Mouse (Mus musculus): Measurements from ENCODE around the gene Cr1l. TPM values are rescaled to one million over a fixed set of nuclear protein-coding genes. Genes with fewer than 3 reads are reported as not detected.

Gene Cr1l
- polyA plus RNA-seq, 1 experiment from 2014 or later = 57.1 TPM

DNA sequence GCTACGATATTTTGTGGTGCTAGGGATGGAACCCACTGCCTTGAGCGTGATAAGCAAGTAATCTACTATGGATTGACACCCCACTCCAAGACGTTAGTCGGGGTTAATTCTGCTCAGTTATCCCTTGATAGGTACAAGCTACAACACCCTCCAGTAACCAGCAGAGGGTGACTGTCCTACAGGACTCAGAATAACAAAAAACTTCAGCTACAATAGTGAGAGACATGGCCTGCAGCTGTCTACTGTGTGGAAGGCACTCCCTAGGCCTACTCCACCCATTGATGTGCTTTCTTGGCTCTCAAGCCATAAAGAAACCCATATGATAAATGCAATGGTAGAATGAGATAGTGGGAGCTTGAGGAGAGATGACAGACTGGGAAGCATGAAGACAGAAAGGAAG lies 17.8 kb downstream of the Cr1l start:
- no peak for ATAC-seq (replicated peaks; ENCODE audit: insufficient number of reproducible peaks, low FRiP score, low TSS enrichment)
- Histone ChIP-seq H3K4me1 (ENCODE audit: control insufficient read depth, insufficient read depth, low read length) (no peaks in the 10 kb centered on the region), H3K36me3 (ENCODE audit: control insufficient read depth, insufficient read depth, low read length) (peaks cover 12% of the 10 kb centered on the region), H3K4me2 (no peak overlapping the region), H3K9ac (ENCODE audit: low read depth, low read length) (no peak overlapping the region), H3K4me3 (ENCODE audit: low read depth, low read length) (no peak overlapping the region), H3K9me3 (replicated peaks; ENCODE audit: control insufficient read depth, low read length) (no peaks in the 10 kb centered on the region), H3K27ac (ENCODE audit: low read depth, low read length) (no peak overlapping the region), H3K27me3 (ENCODE audit: control insufficient read depth, insufficient read depth, low read length) (no peaks in the 10 kb centered on the region)
- 87% methylated on average over 4 of the region's 4 CpGs for WGBS (ENCODE audit: insufficient replicate concordance)

DNA sequence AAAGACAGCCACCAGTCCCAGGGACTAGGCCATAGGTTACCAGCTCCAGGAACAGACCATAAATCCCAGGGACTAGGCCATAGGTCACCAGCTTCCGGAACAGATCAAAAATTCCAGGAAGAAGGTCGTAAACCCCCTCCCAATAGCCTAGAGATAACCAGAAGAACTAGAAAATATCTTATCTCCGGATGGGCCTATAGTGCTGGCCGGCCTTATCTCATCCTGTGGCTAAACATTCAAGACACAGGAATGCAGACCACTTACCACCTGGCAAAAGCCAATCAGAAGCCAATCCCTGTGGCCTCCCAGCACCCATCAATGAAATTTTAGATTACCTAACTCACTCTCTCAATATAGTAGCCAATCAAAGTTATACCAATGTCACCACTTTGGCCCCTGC lies 30.7 kb downstream of the Cr1l start:
- WGBS (ENCODE audit: insufficient replicate concordance) = 13% methylated on average over 4 of the region's 4 CpGs
- peaks cover 8% of the 10 kb centered on the region for H3K36me3 ChIP-seq (ENCODE audit: control insufficient read depth, insufficient read depth, low read length)

DNA sequence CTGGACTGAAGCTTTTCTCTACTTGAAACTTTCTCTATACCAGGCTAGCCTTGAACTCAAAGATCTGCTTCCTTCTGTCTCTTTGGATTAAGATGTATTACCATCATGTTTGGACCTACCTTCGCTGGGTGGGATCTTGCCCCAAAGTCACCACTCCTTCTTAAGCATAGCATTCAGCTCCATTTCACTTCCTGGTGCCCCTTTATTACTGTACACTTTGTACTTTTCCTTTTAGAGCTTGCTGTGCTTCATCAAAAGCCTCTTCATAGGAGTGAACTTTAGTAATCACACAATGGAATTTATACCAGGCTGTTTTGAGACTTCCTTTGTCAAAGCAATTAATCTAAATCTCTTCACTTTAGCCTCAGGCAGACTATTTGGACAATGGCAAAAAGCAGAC lies 33.4 kb downstream of the Cr1l start:
- Histone ChIP-seq H3K9me3 (replicated peaks; ENCODE audit: control insufficient read depth, low read length) (no peaks in the 10 kb centered on the region), H3K27me3 (ENCODE audit: control insufficient read depth, insufficient read depth, low read length) (no peaks in the 10 kb centered on the region), H3K4me2 (no peak overlapping the region), H3K36me3 (ENCODE audit: control insufficient read depth, insufficient read depth, low read length) (peaks cover 5% of the 10 kb centered on the region; the same call in 1 of the 2 replicates), H3K4me3 (ENCODE audit: low read depth, low read length) (no peak overlapping the region), H3K4me1 (ENCODE audit: control insufficient read depth, insufficient read depth, low read length) (peaks cover 3% of the 10 kb centered on the region; the same call in 1 of the 2 replicates), H3K9ac (ENCODE audit: low read depth, low read length) (no peak overlapping the region), H3K27ac (ENCODE audit: low read depth, low read length) (no peak overlapping the region)
- 82% methylated on average over 1 of the region's 1 CpGs for WGBS (ENCODE audit: insufficient replicate concordance)
- ATAC-seq (replicated peaks; ENCODE audit: insufficient number of reproducible peaks, low FRiP score, low TSS enrichment) = no peak

More for the DNA sequence above, 30.7 kb downstream of the Cr1l start:
- no peaks in the 10 kb centered on the region for H3K9me3 ChIP-seq (replicated peaks; ENCODE audit: control insufficient read depth, low read length)
- no peak; the same call in 1 of the 2 replicates for ATAC-seq (replicated peaks; ENCODE audit: insufficient number of reproducible peaks, low FRiP score, low TSS enrichment)
- peaks cover 3% of the 10 kb centered on the region; the same call in 1 of the 2 replicates for H3K4me1 ChIP-seq (ENCODE audit: control insufficient read depth, insufficient read depth, low read length)
- no peaks in the 10 kb centered on the region for H3K27me3 ChIP-seq (ENCODE audit: control insufficient read depth, insufficient read depth, low read length)
- no peak overlapping the region for H3K4me3 ChIP-seq (ENCODE audit: low read depth, low read length)
- H3K4me2 ChIP-seq = no peak overlapping the region
- no peak overlapping the region for H3K27ac ChIP-seq (ENCODE audit: low read depth, low read length)
- no peak overlapping the region for H3K9ac ChIP-seq (ENCODE audit: low read depth, low read length)

DNA sequence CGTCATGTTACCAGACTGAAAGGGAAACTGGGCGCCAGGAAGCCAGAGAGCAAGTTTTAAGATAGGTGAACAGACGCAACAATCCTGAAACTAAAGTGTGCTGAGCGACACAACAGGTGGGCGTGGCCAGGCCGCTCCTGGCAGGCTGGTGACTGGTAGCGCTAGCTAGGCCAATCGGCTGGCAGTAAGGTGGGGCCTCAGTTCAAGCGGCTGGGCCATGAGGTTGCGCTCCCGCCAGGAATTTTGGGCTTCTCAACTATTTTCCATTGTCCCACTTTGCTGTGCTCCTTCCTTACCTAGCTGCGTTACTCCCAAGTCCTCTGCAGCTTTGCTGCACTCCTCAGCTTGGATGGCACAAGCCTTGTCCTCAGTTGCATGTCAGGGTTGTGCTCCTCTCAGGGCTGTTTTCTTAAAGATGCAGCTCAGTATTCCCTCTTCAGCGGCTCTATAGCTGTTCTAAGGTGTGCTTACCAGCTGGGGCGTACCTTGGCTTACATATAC lies 39.1 kb downstream of the Cr1l start, which contains the start of gene Cd46:
Cd46 (minus strand) TSS at position 30 of the 501 bp plus-strand sequence.
- peaks cover 6% of the 10 kb centered on the region; the same call in 1 of the 2 replicates for H3K4me1 ChIP-seq (ENCODE audit: control insufficient read depth, insufficient read depth, low read length)
- 3% methylated on average over 14 of the region's 14 CpGs for WGBS (ENCODE audit: insufficient replicate concordance)
- peak within 1 kb of the TSS; percentile 78 for H3K27ac ChIP-seq (ENCODE audit: low read depth, low read length)

DNA sequence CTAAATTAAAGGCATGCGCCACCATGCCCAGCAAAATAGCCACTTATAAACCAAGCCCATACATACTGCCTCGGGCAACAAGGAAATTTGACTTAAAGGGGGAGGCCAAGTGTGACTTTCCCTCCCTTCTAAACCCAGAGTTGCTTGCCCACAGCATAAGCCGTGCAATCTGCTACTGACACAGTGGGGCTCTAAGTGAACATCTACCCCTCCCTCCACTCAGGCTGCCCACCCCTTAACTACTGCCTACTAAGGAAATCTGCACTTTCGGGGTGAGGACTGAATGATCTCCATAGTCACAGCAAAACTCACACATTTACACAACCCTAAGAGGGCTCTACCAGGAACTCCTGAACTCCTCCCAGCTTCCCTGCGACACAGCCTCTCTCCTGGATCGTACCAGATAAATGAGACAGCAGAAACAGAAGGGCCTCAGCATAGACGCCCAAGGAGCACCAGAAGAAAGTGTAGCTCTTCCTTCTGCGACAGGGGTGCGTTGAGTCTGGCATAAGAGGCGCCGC lies 39.6 kb downstream of the Cr1l start:
- Histone ChIP-seq H3K4me2 (peak overlapping the region; percentile 82), H3K27me3 (ENCODE audit: control insufficient read depth, insufficient read depth, low read length) (no peaks in the 10 kb centered on the region), H3K27ac (ENCODE audit: low read depth, low read length) (peak overlapping the region; percentile 78), H3K9ac (ENCODE audit: low read depth, low read length) (peak overlapping the region; percentile 77), H3K36me3 (ENCODE audit: control insufficient read depth, insufficient read depth, low read length) (no peaks in the 10 kb centered on the region), H3K4me1 (ENCODE audit: control insufficient read depth, insufficient read depth, low read length) (peaks cover 6% of the 10 kb centered on the region; the same call in 1 of the 2 replicates), H3K9me3 (replicated peaks; ENCODE audit: control insufficient read depth, low read length) (no peaks in the 10 kb centered on the region), H3K4me3 (ENCODE audit: low read depth, low read length) (peak overlapping the region; percentile 57)
- ATAC-seq (replicated peaks; ENCODE audit: insufficient number of reproducible peaks, low FRiP score, low TSS enrichment) = peak; percentile 94
- WGBS (ENCODE audit: insufficient replicate concordance) = 18% methylated on average over 11 of the region's 11 CpGs

More for the DNA sequence above, 39.1 kb downstream of the Cr1l start, which contains the start of gene Cd46:
- Histone ChIP-seq H3K27me3 (ENCODE audit: control insufficient read depth, insufficient read depth, low read length) (no peaks in the 10 kb centered on the region), H3K9me3 (replicated peaks; ENCODE audit: control insufficient read depth, low read length) (no peaks in the 10 kb centered on the region), H3K9ac (ENCODE audit: low read depth, low read length) (peak within 1 kb of the TSS; percentile 77), H3K36me3 (ENCODE audit: control insufficient read depth, insufficient read depth, low read length) (no peaks in the 10 kb centered on the region), H3K4me3 (ENCODE audit: low read depth, low read length) (peak within 1 kb of the TSS; percentile 57), H3K4me2 (peak within 1 kb of the TSS; percentile 82)
- peak; percentile 98 for ATAC-seq (replicated peaks; ENCODE audit: insufficient number of reproducible peaks, low FRiP score, low TSS enrichment)

DNA sequence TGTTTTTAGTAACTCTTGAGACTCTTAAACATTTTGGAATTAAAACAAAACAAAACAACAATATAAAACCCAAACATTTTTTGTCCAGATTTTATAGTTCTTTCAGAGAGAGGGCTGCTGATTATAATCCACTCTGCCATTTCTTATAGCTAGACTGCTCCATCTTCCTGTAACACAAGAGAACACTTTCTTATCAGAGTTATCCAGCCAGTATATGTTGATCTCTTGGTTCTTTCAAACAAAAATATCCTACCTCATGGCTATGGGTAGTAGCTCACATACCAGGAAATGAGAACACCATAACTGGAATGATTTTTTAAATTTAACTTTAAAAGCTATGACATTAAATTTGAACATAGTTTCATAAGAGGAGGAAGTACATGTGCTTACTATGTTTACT lies 49.2 kb downstream of the Cr1l start:
- Histone ChIP-seq H3K4me3 (ENCODE audit: low read depth, low read length) (no peak overlapping the region), H3K27me3 (ENCODE audit: control insufficient read depth, insufficient read depth, low read length) (no peaks in the 10 kb centered on the region), H3K9me3 (replicated peaks; ENCODE audit: control insufficient read depth, low read length) (no peaks in the 10 kb centered on the region), H3K9ac (ENCODE audit: low read depth, low read length) (no peak overlapping the region), H3K4me1 (ENCODE audit: control insufficient read depth, insufficient read depth, low read length) (no peaks in the 10 kb centered on the region), H3K4me2 (no peak overlapping the region), H3K36me3 (ENCODE audit: control insufficient read depth, insufficient read depth, low read length) (no peaks in the 10 kb centered on the region), H3K27ac (ENCODE audit: low read depth, low read length) (no peak overlapping the region)
- ATAC-seq (replicated peaks; ENCODE audit: insufficient number of reproducible peaks, low FRiP score, low TSS enrichment) = no peak

Other genes with a start within 250 kb of the Cr1l start
- gene Cd34, start 192.8 kb downstream of the Cr1l start, polyA plus RNA-seq (2014; fragmentation: Nextera tagmentation; extraction: Ambion mirVana) = 70.4 and 85.1 TPM in 2 replicates
- 0.47 and 1.0 TPM in 2 replicates for gene Cd46, start 39.3 kb downstream of the Cr1l start, polyA plus RNA-seq (2014; fragmentation: Nextera tagmentation; extraction: Ambion mirVana)
- gene Cr2, start 45.1 kb upstream of the Cr1l start, polyA plus RNA-seq (2014; fragmentation: Nextera tagmentation; extraction: Ambion mirVana) = 0.09 and 0.25 TPM in 2 replicates